Mouse (Mus musculus) layer of hippocampus, postnatal 36 days (tissue): ENCODE measurements at regions not wholly inside any gene's neighbourhood (a gene's known extent, or its start where the extent isn't known, plus 50 kb on each side); places are given as distances from the start of the nearest gene placed in this dataset.

Experiments used
- DNase-seq, 2 experiments: peaks; one replicate each; pipeline ENCODE4 v3.0.0; 2022

- DNase-seq: no peak
Observed at GRCm38 (mm10) chr7:37392122-37392521, 381.3 kb downstream of the Zfp536 start.

- no peak for DNase-seq
Observed at GRCm38 (mm10) chr7:37392604-37393003, 380.8 kb downstream of the Zfp536 start.

- no peak for DNase-seq
Observed at GRCm38 (mm10) chr7:37393071-37393470, 380.4 kb downstream of the Zfp536 start.

- no peak for DNase-seq
Observed at GRCm38 (mm10) chr7:37394965-37395426, 378.4 kb downstream of the Zfp536 start.

GRCm38 (mm10) chr7:37395881-37396513, 377.4 kb downstream of the Zfp536 start:
- no peak for DNase-seq

GRCm38 (mm10) chr7:37403483-37403882, 370.0 kb downstream of the Zfp536 start:
- DNase-seq: no peak

GRCm38 (mm10) chr7:37413350-37413749, 360.1 kb downstream of the Zfp536 start:
- DNase-seq: no peak

- DNase-seq: no peak
Observed at GRCm38 (mm10) chr7:37421704-37422103, 351.7 kb downstream of the Zfp536 start.
